ENCODE assay signal across 15 mouse cellular contexts in the genomic region with DNA sequence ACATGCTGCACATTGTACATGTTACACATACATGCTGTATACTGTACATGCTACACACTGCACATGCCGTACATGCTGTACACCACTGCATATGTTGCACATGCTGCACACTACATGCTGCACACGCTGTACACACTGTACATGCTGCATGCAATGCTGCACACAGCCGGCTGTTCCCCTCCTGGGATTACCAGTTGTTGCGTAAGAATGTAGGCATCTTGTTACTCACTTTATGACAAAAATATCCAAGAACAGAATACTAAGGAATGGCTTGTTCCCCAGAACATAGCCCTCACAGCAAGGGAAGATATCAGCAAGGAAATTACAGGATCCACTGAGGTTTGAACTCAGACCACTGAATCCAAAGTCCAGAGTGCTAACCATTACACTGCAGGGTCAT. TPM values are rescaled to one million over a fixed set of nuclear protein-coding genes. Genes with fewer than 3 reads are reported as not detected.
"Had no signal": no experiment of that assay in that cellular context is flagged by ENCODE, and none has a peak within 500 bp of the region (broad histone marks: within the 10 kb centered on the region; RNA-seq: fewer than 3 reads in every experiment).

No protein-coding gene starts in this region.

- H3K27me3 ChIP-seq: kidney, embryonic 15.5 days; limb, embryonic 13.5 days; midbrain, embryonic 15.5 days; neural tube, embryonic 13.5 days had no signal

- ATAC-seq: midbrain, embryonic 15.5 days had no signal

- DNase-seq: kidney, adult 2 months; kidney, postnatal 14 days; layer of hippocampus, postnatal 36 days; lung, adult 18-20 months; retina, postnatal 1 day; right cerebral cortex, postnatal 14 days; thymus, postnatal 4 days had no signal

- H3K4me2 ChIP-seq: kidney, embryonic 15.5 days; limb, embryonic 13.5 days; midbrain, embryonic 11.5 days; midbrain, embryonic 15.5 days; neural tube, embryonic 13.5 days had no signal

- H3K27ac ChIP-seq: kidney, embryonic 15.5 days; limb, embryonic 13.5 days; liver, embryonic 14.5 days; midbrain, embryonic 15.5 days; neural tube, embryonic 13.5 days had no signal

- H3K36me3 ChIP-seq: kidney, embryonic 15.5 days; midbrain, embryonic 15.5 days had no signal

- H3K4me3 ChIP-seq: kidney, embryonic 15.5 days; limb, embryonic 13.5 days; midbrain, embryonic 15.5 days; neural tube, embryonic 13.5 days had no signal

- H3K9me3 ChIP-seq: kidney, embryonic 15.5 days; limb, embryonic 13.5 days; midbrain, embryonic 15.5 days; neural tube, embryonic 13.5 days had no signal

- H3K4me1 ChIP-seq: kidney, embryonic 15.5 days; limb, embryonic 13.5 days; midbrain, embryonic 15.5 days; neural tube, embryonic 13.5 days had no signal

RNA-seq across cellular contexts. Expression of a gene that starts 47.7 kb away (rescaled TPM):
- total RNA-seq: liver, adult 2 months; monocyte, adult 5-6 weeks had no signal
- polyA plus RNA-seq: liver, adult 2 months had no signal
